In genomic region chr10:14544941-14545717, GRCm38 (mm10) we compare ENCODE assay signal across 9 mouse cellular contexts. TPM values are rescaled to one million over a fixed set of nuclear protein-coding genes. Genes with fewer than 3 reads are reported as not detected.
DNase-seq lines count a peak whose midpoint lies in the region; ATAC-seq and TF ChIP-seq lines count a peak whose summit lies in the region.
"Had no signal": no experiment of that assay in that cellular context is flagged by ENCODE, and none has a peak within 500 bp of the region (broad histone marks: within the 10 kb centered on the region; RNA-seq: fewer than 3 reads in every experiment).

Gene Adgrg6 (minus strand): TSS chr10:14545659.

- H3K9ac ChIP-seq in neural tube, embryonic 15.5 days (replicated peaks), result peak within 1 kb of the TSS; percentile 63

- peak within 1 kb of the TSS; percentile 100 for H3K4me2 ChIP-seq in neural tube, embryonic 15.5 days

- no peak for TF ChIP-seq CTCF in layer of hippocampus, adult 2 months (conservative IDR thresholded peaks at IDR 0.05)
- no peak for TF ChIP-seq CTCF in kidney, adult 2 months (conservative IDR thresholded peaks at IDR 0.05; ENCODE audit: insufficient read depth, insufficient read length, low read depth, low read length)
- no peak for TF ChIP-seq CTCF in lung, adult 2 months (IDR thresholded peaks at IDR 0.05; ENCODE audit: insufficient read depth, low read length)

- WGBS in kidney, adult 2 months, result 1% methylated on average over 77 of the region's 81 CpGs
- 1% methylated on average over 81 of the region's 81 CpGs for WGBS in lung, adult 2 months
- under 1% methylated on average over 81 of the region's 81 CpGs for WGBS in neural tube, embryonic 15.5 days

- H3K27ac ChIP-seq in layer of hippocampus, adult 2 months, result no peak within 1 kb of the TSS
- H3K27ac ChIP-seq in kidney, adult 2 months (ENCODE audit: insufficient read depth, low read depth, low read length), result 0 out of 2 replicates have a peak within 1 kb of the TSS, but pooled peaks have one; percentile 23
- no peak within 1 kb of the TSS; the same call in 1 of the 2 replicates for H3K27ac ChIP-seq in neural tube, embryonic 15.5 days (replicated peaks)

- no peaks in the 10 kb centered on the region for H3K27me3 ChIP-seq in kidney, adult 2 months (replicated peaks; ENCODE audit: control insufficient read depth, insufficient read depth, low read length)
- H3K27me3 ChIP-seq in neural tube, embryonic 15.5 days (replicated peaks), result peaks cover 17% of the 10 kb centered on the region

- no peak for DNase-seq in layer of hippocampus, adult 2 months (ENCODE audit: low spot score in 2 of 2)
- DNase-seq in layer of hippocampus, adult 18-20 months (ENCODE audit: low spot score in 2 of 2), result no peak
- peak; percentile 68 for DNase-seq in embryo, embryonic 11 days
- peak; percentile 23 for DNase-seq in heart, adult 8-10 months (ENCODE audit: low spot score)
- DNase-seq in kidney, adult 2 months, result peak; percentile 27
- peak; percentile 63 for DNase-seq in lung, adult 2 months
- DNase-seq in urinary bladder, postnatal 10 days (ENCODE audit: low spot score), result peak; percentile 13

- H3K9me3 ChIP-seq in neural tube, embryonic 15.5 days (replicated peaks), result no peaks in the 10 kb centered on the region
- H3K9me3 ChIP-seq: G1E had no signal

- no peaks in the 10 kb centered on the region for H3K4me1 ChIP-seq in kidney, adult 2 months (ENCODE audit: control insufficient read depth, insufficient read depth, low read length)
- H3K4me1 ChIP-seq in lung, adult 2 months (ENCODE audit: control insufficient read depth, insufficient read depth, low read length), result no peaks in the 10 kb centered on the region; the same call in 1 of the 2 replicates
- H3K4me1 ChIP-seq in neural tube, embryonic 15.5 days, result peaks cover 16% of the 10 kb centered on the region; the same call in 1 of the 2 replicates

- no peaks in the 10 kb centered on the region for H3K36me3 ChIP-seq in kidney, adult 2 months (ENCODE audit: control insufficient read depth, insufficient read depth, low read length)
- no peaks in the 10 kb centered on the region for H3K36me3 ChIP-seq in neural tube, embryonic 15.5 days
- H3K36me3 ChIP-seq: G1E had no signal

- peak; percentile 75 for ATAC-seq in neural tube, embryonic 15.5 days (ENCODE audit: low FRiP score)

- TF ChIP-seq POLR2A in kidney, adult 2 months (IDR thresholded peaks at IDR 0.05; ENCODE audit: low read depth, low read length), result no peak
- TF ChIP-seq POLR2A in lung, adult 2 months (IDR thresholded peaks at IDR 0.05; ENCODE audit: borderline replicate concordance, extremely low read depth, low read depth, low read length), result 0 out of 2 replicates have a peak, but pooled peaks have one; percentile 26

- peak within 1 kb of the TSS; percentile 63 for H3K4me3 ChIP-seq in layer of hippocampus, adult 2 months
- H3K4me3 ChIP-seq in kidney, adult 2 months (ENCODE audit: insufficient read depth, low read depth, low read length), result peak within 1 kb of the TSS; percentile 65
- peak within 1 kb of the TSS; percentile 61 for H3K4me3 ChIP-seq in lung, adult 2 months (replicated peaks; ENCODE audit: extremely low read depth, low read depth, low read length)
- H3K4me3 ChIP-seq in neural tube, embryonic 15.5 days (replicated peaks), result peak within 1 kb of the TSS; percentile 71

RNA-seq across cellular contexts. Expression of gene Adgrg6, which starts in this region (rescaled TPM):
- total RNA-seq in layer of hippocampus, adult 2 months (2021), result 1 to 10 TPM in 1 of 2 experiments, under 1 TPM in 1; 0.59 to 1.2 TPM
- 1 to 10 TPM; 1.3 to 1.5 TPM for total RNA-seq in layer of hippocampus, adult 18-20 months (2021)
- 1 to 10 TPM; 1.9 to 3.8 (median 2.0) TPM for total RNA-seq in heart, adult 8-10 months (2022)
- polyA plus RNA-seq in kidney, adult 2 months (2012; rRNA removed), result 1.1 and 1.9 TPM in 2 replicates
- 22.0 and 25.7 TPM in 2 replicates for polyA plus RNA-seq in lung, adult 2 months (2012; rRNA removed)
- 2.0 and 2.4 TPM in 2 replicates for polyA plus RNA-seq in neural tube, embryonic 15.5 days (2015; fragmentation: Nextera tagmentation; extraction: Ambion mirVana)
- polyA plus RNA-seq: G1E had no signal

Comparison
In these comparisons a context has a peak if more than half of its experiments do, and no peak if none do; other contexts are left out.
1. DNase-seq: peak in embryo, embryonic 11 days (single experiment), heart, adult 8-10 months (single experiment), kidney, adult 2 months (single experiment), lung, adult 2 months (single experiment) and urinary bladder, postnatal 10 days (single experiment); none in layer of hippocampus, adult 2 months (0 of 2) and layer of hippocampus, adult 18-20 months (0 of 2).
2. Peak in every context shown above with its lines, with median percentiles within 50 percentile points of each other: H3K4me3 ChIP-seq.